Mouse (Mus musculus) stomach, embryonic 16.5 days (tissue): ENCODE data around the gene Zfp385b. TPM values are rescaled to one million over a fixed set of nuclear protein-coding genes. Genes with fewer than 3 reads are reported as not detected.

ENCODE experiments used
- ATAC-seq: fragments of 200-750 bp; cut with Nextera tagmentation; 2 replicates; pipeline ENCODE4 v1.8.0; 2017; ENCODE audit warnings: moderate number of reproducible peaks, moderate TSS enrichment; ENCODE audit not compliant: insufficient read depth, low FRiP score
- H3K27ac ChIP-seq: fragments of 300-500 bp; sonication (generic); 2 replicates; pipeline ENCODE4 v1.5.1; 2014; ENCODE audit warnings: low read length
- H3K27me3 ChIP-seq: fragments of 300-500 bp; sonication (generic); 2 replicates; pipeline ENCODE4 v1.6.1; 2014; ENCODE audit warnings: low read length, control low read depth, mixed read lengths; ENCODE audit not compliant: control insufficient read depth, insufficient read depth
- H3K36me3 ChIP-seq: fragments of 300-500 bp; sonication (generic); 2 replicates; pipeline ENCODE4 v1.6.1; 2014; ENCODE audit warnings: low read length; ENCODE audit not compliant: control insufficient read depth, insufficient read depth
- H3K4me1 ChIP-seq: fragments of 300-500 bp; sonication (generic); 2 replicates; pipeline ENCODE4 v1.6.1; 2014; ENCODE audit warnings: low read length, control low read depth, mixed read lengths; ENCODE audit not compliant: control insufficient read depth, insufficient read depth
- H3K4me2 ChIP-seq: fragments of 300-500 bp; sonication (generic); 2 replicates; pipeline ENCODE4 v1.6.1; 2014; ENCODE audit warnings: low read depth, low read length, mixed read lengths
- H3K4me3 ChIP-seq: fragments of 300-500 bp; sonication (generic); replicated peaks from 2 replicates; pipeline ENCODE4 v1.5.1; 2014; ENCODE audit warnings: mild to moderate bottlenecking, low read length
- H3K9ac ChIP-seq: fragments of 300-500 bp; sonication (generic); 2 replicates; pipeline ENCODE4 v1.6.1; 2014; ENCODE audit warnings: low read length
- H3K9me3 ChIP-seq: fragments of 300-500 bp; sonication (generic); replicated peaks from 2 replicates; pipeline ENCODE4 v1.6.1; 2016; ENCODE audit warnings: low read length, control low read depth; ENCODE audit not compliant: control insufficient read depth
- WGBS: fragments of 180-500 bp; shearing (Covaris S2); extraction: QIAGEN DNeasy Blood & Tissue Kit; methylation state at CpG from one replicate; pipeline ENCODE4 v1.1.7; 2014; 5-methylcytosine and 5-hydroxymethylcytosine counted together
- polyA plus RNA-seq: library from polyadenylated mRNA; unstranded; fragments of >200 nt; fragmentation: Nextera tagmentation; extraction: Ambion mirVana; gene quantifications from 2 replicates; pipeline ENCODE4 v1.2.1, GENCODE M21; 2015

Zfp385b gene
- polyA plus RNA-seq, 1 experiment from 2014 or later = 5.6 TPM

GRCm38 (mm10) chr2:77770056-77770697, 49.3 kb downstream of the Zfp385b start:
- Histone ChIP-seq H3K4me3 (no peak overlapping the region), H3K4me1 (no peaks in the 10 kb centered on the region), H3K9ac (no peak overlapping the region), H3K27ac (no peak overlapping the region), H3K27me3 (no peaks in the 10 kb centered on the region), H3K9me3 (no peaks in the 10 kb centered on the region), H3K4me2 (no peak overlapping the region), H3K36me3 (no peaks in the 10 kb centered on the region)
- no peak for ATAC-seq
- 56% methylated on average over 8 of the region's 8 CpGs for WGBS

- H3K36me3 ChIP-seq = no peaks in the 10 kb centered on the region
- no peak overlapping the region for H3K4me2 ChIP-seq
- no peak for ATAC-seq
- H3K27me3 ChIP-seq = no peaks in the 10 kb centered on the region
- H3K27ac ChIP-seq = no peak overlapping the region
- no peak overlapping the region for H3K4me3 ChIP-seq
- no peaks in the 10 kb centered on the region for H3K4me1 ChIP-seq
- 69% methylated on average over 17 of the region's 17 CpGs for WGBS
- H3K9ac ChIP-seq = no peak overlapping the region
- no peaks in the 10 kb centered on the region for H3K9me3 ChIP-seq
Measured at GRCm38 (mm10) chr2:77768321-77768886, 51.0 kb downstream of the Zfp385b start.

- no peaks in the 10 kb centered on the region for H3K9me3 ChIP-seq
- no peaks in the 10 kb centered on the region for H3K4me1 ChIP-seq
- no peak overlapping the region for H3K4me2 ChIP-seq
- no peak overlapping the region for H3K9ac ChIP-seq
- WGBS = 92% methylated on average over 8 of the region's 8 CpGs
- no peak overlapping the region for H3K4me3 ChIP-seq
- no peak for ATAC-seq
- H3K27me3 ChIP-seq = no peaks in the 10 kb centered on the region
- H3K27ac ChIP-seq = no peak overlapping the region
- H3K36me3 ChIP-seq = no peaks in the 10 kb centered on the region
Measured at GRCm38 (mm10) chr2:77761967-77762366, 57.5 kb downstream of the Zfp385b start.

- H3K4me2 ChIP-seq = no peak overlapping the region
- 73% methylated on average over 15 of the region's 15 CpGs for WGBS
- no peaks in the 10 kb centered on the region for H3K9me3 ChIP-seq
- no peak overlapping the region for H3K9ac ChIP-seq
- ATAC-seq = no peak
- H3K4me3 ChIP-seq = no peak overlapping the region
- no peak overlapping the region for H3K27ac ChIP-seq
- no peaks in the 10 kb centered on the region for H3K36me3 ChIP-seq
- no peaks in the 10 kb centered on the region for H3K27me3 ChIP-seq
- no peaks in the 10 kb centered on the region for H3K4me1 ChIP-seq
Measured at GRCm38 (mm10) chr2:77758403-77759071, 60.9 kb downstream of the Zfp385b start.

GRCm38 (mm10) chr2:77752491-77752890, 66.9 kb downstream of the Zfp385b start:
- H3K9me3 ChIP-seq = no peaks in the 10 kb centered on the region
- WGBS = 83% methylated on average over 4 of the region's 4 CpGs
- no peak overlapping the region for H3K4me2 ChIP-seq
- no peak for ATAC-seq
- H3K27me3 ChIP-seq = no peaks in the 10 kb centered on the region
- H3K4me3 ChIP-seq = no peak overlapping the region
- H3K9ac ChIP-seq = no peak overlapping the region
- no peaks in the 10 kb centered on the region for H3K4me1 ChIP-seq
- no peaks in the 10 kb centered on the region for H3K36me3 ChIP-seq
- H3K27ac ChIP-seq = no peak overlapping the region

GRCm38 (mm10) chr2:77749631-77750030, 69.8 kb downstream of the Zfp385b start:
- Histone ChIP-seq H3K27ac (no peak overlapping the region), H3K4me2 (no peak overlapping the region), H3K27me3 (no peaks in the 10 kb centered on the region), H3K4me1 (no peaks in the 10 kb centered on the region), H3K9me3 (no peaks in the 10 kb centered on the region), H3K4me3 (no peak overlapping the region), H3K36me3 (no peaks in the 10 kb centered on the region), H3K9ac (no peak overlapping the region)
- no peak for ATAC-seq
- WGBS = 26% methylated on average over 3 of the region's 3 CpGs

GRCm38 (mm10) chr2:77746417-77746816, 73.0 kb downstream of the Zfp385b start:
- H3K27ac ChIP-seq = no peak overlapping the region
- no peaks in the 10 kb centered on the region for H3K36me3 ChIP-seq
- H3K4me1 ChIP-seq = no peaks in the 10 kb centered on the region
- H3K4me3 ChIP-seq = no peak overlapping the region
- H3K27me3 ChIP-seq = no peaks in the 10 kb centered on the region
- 69% methylated on average over 5 of the region's 5 CpGs for WGBS
- no peaks in the 10 kb centered on the region for H3K9me3 ChIP-seq
- ATAC-seq = no peak
- H3K4me2 ChIP-seq = no peak overlapping the region
- no peak overlapping the region for H3K9ac ChIP-seq

GRCm38 (mm10) chr2:77745246-77745645, 74.2 kb downstream of the Zfp385b start:
- Histone ChIP-seq H3K27ac (no peak overlapping the region), H3K27me3 (no peaks in the 10 kb centered on the region), H3K4me1 (no peaks in the 10 kb centered on the region), H3K4me2 (no peak overlapping the region), H3K4me3 (no peak overlapping the region), H3K36me3 (no peaks in the 10 kb centered on the region), H3K9me3 (no peaks in the 10 kb centered on the region), H3K9ac (no peak overlapping the region)
- WGBS = 86% methylated on average over 7 of the region's 7 CpGs
- no peak for ATAC-seq

- no peak overlapping the region for H3K27ac ChIP-seq
- no peaks in the 10 kb centered on the region for H3K27me3 ChIP-seq
- H3K9ac ChIP-seq = no peak overlapping the region
- no peak overlapping the region for H3K4me3 ChIP-seq
- no peaks in the 10 kb centered on the region for H3K9me3 ChIP-seq
- H3K4me2 ChIP-seq = no peak overlapping the region
- H3K36me3 ChIP-seq = no peaks in the 10 kb centered on the region
- no peak for ATAC-seq
- no peaks in the 10 kb centered on the region for H3K4me1 ChIP-seq
- 65% methylated on average over 4 of the region's 4 CpGs for WGBS
Measured at GRCm38 (mm10) chr2:77742359-77742758, 77.1 kb downstream of the Zfp385b start.
